8 mouse cellular contexts compared by ENCODE assay signal in genomic region chr9:96438334-96438871, GRCm38 (mm10). TPM values are rescaled to one million over a fixed set of nuclear protein-coding genes. Genes with fewer than 3 reads are reported as not detected.
DNase-seq lines count a peak whose midpoint lies in the region; ATAC-seq and TF ChIP-seq lines count a peak whose summit lies in the region.

No protein-coding gene starts in this region.

- H3K36me3 ChIP-seq in neural tube, embryonic 11.5 days (ENCODE audit: control insufficient read depth, insufficient read depth, low read length), result no peaks in the 10 kb centered on the region
- H3K36me3 ChIP-seq in heart, postnatal 0 days (replicated peaks; ENCODE audit: control insufficient read depth, insufficient read depth, low read length), result no peaks in the 10 kb centered on the region
- no peaks in the 10 kb centered on the region for H3K36me3 ChIP-seq in limb, embryonic 15.5 days
- H3K36me3 ChIP-seq in midbrain, embryonic 15.5 days (replicated peaks), result no peaks in the 10 kb centered on the region

- TF ChIP-seq EP300 in heart, postnatal 0 days (IDR thresholded peaks at IDR 0.05; ENCODE audit: low read depth), result no peak

- TF ChIP-seq CTCF in heart, postnatal 0 days (IDR thresholded peaks at IDR 0.05; ENCODE audit: low read depth), result no peak

- H3K4me2 ChIP-seq in neural tube, embryonic 11.5 days (ENCODE audit: low read depth), result peak overlapping the region; percentile 74
- H3K4me2 ChIP-seq in heart, postnatal 0 days (ENCODE audit: low read depth, low read length), result peak overlapping the region; percentile 86
- H3K4me2 ChIP-seq in limb, embryonic 15.5 days, result peak overlapping the region; percentile 89
- H3K4me2 ChIP-seq in midbrain, embryonic 15.5 days, result peak overlapping the region; percentile 71

- no peaks in the 10 kb centered on the region for H3K27me3 ChIP-seq in neural tube, embryonic 11.5 days (ENCODE audit: control insufficient read depth, insufficient read depth, low read length)
- no peaks in the 10 kb centered on the region for H3K27me3 ChIP-seq in heart, postnatal 0 days (ENCODE audit: control insufficient read depth, insufficient read depth, low read length)
- no peaks in the 10 kb centered on the region for H3K27me3 ChIP-seq in limb, embryonic 15.5 days
- no peaks in the 10 kb centered on the region for H3K27me3 ChIP-seq in midbrain, embryonic 15.5 days (replicated peaks)

- H3K4me3 ChIP-seq in neural tube, embryonic 11.5 days (ENCODE audit: low read depth, low read length), result peak overlapping the region; percentile 32
- H3K4me3 ChIP-seq in heart, postnatal 0 days (ENCODE audit: low read depth, low read length), result peak overlapping the region; percentile 56
- peak overlapping the region; percentile 50 for H3K4me3 ChIP-seq in limb, embryonic 15.5 days
- peak overlapping the region; percentile 38 for H3K4me3 ChIP-seq in midbrain, embryonic 15.5 days

- 4% methylated on average over 8 of the region's 8 CpGs for WGBS in neural tube, embryonic 11.5 days
- 6% methylated on average over 8 of the region's 8 CpGs for WGBS in heart, postnatal 0 days
- WGBS in limb, embryonic 15.5 days, result 1% methylated on average over 8 of the region's 8 CpGs
- WGBS in midbrain, embryonic 15.5 days, result 4% methylated on average over 8 of the region's 8 CpGs

- DNase-seq in neural tube, embryonic 11.5 days (ENCODE audit: low spot score), result no peak
- DNase-seq in neural tube, embryonic 10.5 days (ENCODE audit: extremely low spot score, low spot score), result no peak
- DNase-seq in cerebellum, postnatal 25 days, result peak; percentile 32 to 34
- DNase-seq in heart, postnatal 0 days (ENCODE audit: low spot score), result peak; percentile 40
- peak; percentile 27 to 44 for DNase-seq in thymus, adult 18-20 months
- no peak for DNase-seq in MN1 (ENCODE audit: low spot score)

- peak overlapping the region; percentile 64 for H3K9ac ChIP-seq in neural tube, embryonic 11.5 days (ENCODE audit: low read length)
- peak overlapping the region; percentile 80 for H3K9ac ChIP-seq in heart, postnatal 0 days (replicated peaks; ENCODE audit: low read depth, low read length)
- peak overlapping the region; percentile 50 for H3K9ac ChIP-seq in limb, embryonic 15.5 days
- peak overlapping the region; percentile 53 for H3K9ac ChIP-seq in midbrain, embryonic 15.5 days

- H3K9me3 ChIP-seq in neural tube, embryonic 11.5 days (ENCODE audit: control insufficient read depth, low read length), result no peaks in the 10 kb centered on the region
- H3K9me3 ChIP-seq in heart, postnatal 0 days (replicated peaks; ENCODE audit: control insufficient read depth, low read length), result no peaks in the 10 kb centered on the region
- H3K9me3 ChIP-seq in limb, embryonic 15.5 days, result no peaks in the 10 kb centered on the region
- H3K9me3 ChIP-seq in midbrain, embryonic 15.5 days, result no peaks in the 10 kb centered on the region

- peak; percentile 52; the same call in 1 of the 2 replicates for ATAC-seq in neural tube, embryonic 11.5 days (ENCODE audit: insufficient read depth, low FRiP score, low TSS enrichment)
- peak; percentile 55; the same call in 1 of the 2 replicates for ATAC-seq in heart, postnatal 0 days (ENCODE audit: insufficient read depth, low read depth)
- 0 out of 2 replicates have a peak, but pooled peaks have one; percentile 52 for ATAC-seq in limb, embryonic 15.5 days (ENCODE audit: insufficient number of reproducible peaks, low FRiP score, low TSS enrichment, low read depth)
- ATAC-seq in midbrain, embryonic 15.5 days (replicated peaks), result peak; percentile 40

- peaks cover 8% of the 10 kb centered on the region; the same call in 1 of the 2 replicates for H3K4me1 ChIP-seq in neural tube, embryonic 11.5 days (ENCODE audit: control insufficient read depth, insufficient read depth, low read length)
- peaks cover 31% of the 10 kb centered on the region for H3K4me1 ChIP-seq in heart, postnatal 0 days (ENCODE audit: control insufficient read depth, insufficient read depth)
- H3K4me1 ChIP-seq in limb, embryonic 15.5 days, result peaks cover 30% of the 10 kb centered on the region
- peaks cover 23% of the 10 kb centered on the region for H3K4me1 ChIP-seq in midbrain, embryonic 15.5 days

- 0 out of 2 replicates have a peak overlapping the region, but pooled peaks have one; percentile 0 for H3K27ac ChIP-seq in neural tube, embryonic 11.5 days (ENCODE audit: low read depth, low read length)
- H3K27ac ChIP-seq in heart, postnatal 0 days (ENCODE audit: low read depth), result peak overlapping the region; percentile 91
- H3K27ac ChIP-seq in limb, embryonic 15.5 days, result peak overlapping the region; percentile 82
- peak overlapping the region; percentile 75 for H3K27ac ChIP-seq in midbrain, embryonic 15.5 days

RNA-seq across cellular contexts. Expression of gene Rnf7, which starts 40.1 kb away (rescaled TPM):
- polyA plus RNA-seq in neural tube, embryonic 11.5 days (2014; fragmentation: Nextera tagmentation; extraction: Ambion mirVana), result 265 and 278 TPM in 2 replicates
- 501 and 762 TPM in 2 replicates for total RNA-seq in heart, postnatal 0 days (2014; rRNA removed; ENCODE audit: low replicate concordance)
- polyA plus RNA-seq in heart, postnatal 0 days (2015; fragmentation: Nextera tagmentation; extraction: Ambion mirVana), result 196 and 199 TPM in 2 replicates
- polyA plus RNA-seq in limb, embryonic 15.5 days (2015; fragmentation: Nextera tagmentation; extraction: Ambion mirVana), result 187 and 196 TPM in 2 replicates
- 196 and 201 TPM in 2 replicates for polyA plus RNA-seq in midbrain, embryonic 15.5 days (2015; fragmentation: Nextera tagmentation; extraction: Ambion mirVana)

Comparison
In these comparisons a context has a peak if more than half of its experiments do, and no peak if none do; other contexts are left out.
1. DNase-seq: peak in cerebellum, postnatal 25 days (2 of 2), heart, postnatal 0 days (single experiment) and thymus, adult 18-20 months (2 of 2); none in neural tube, embryonic 11.5 days (single experiment), neural tube, embryonic 10.5 days (single experiment) and MN1 (single experiment).
2. H3K27ac ChIP-seq: peak in every context shown above with its lines; median percentile 91 in heart, postnatal 0 days; 82 in limb, embryonic 15.5 days; 75 in midbrain, embryonic 15.5 days; 0 in neural tube, embryonic 11.5 days.
3. Peak in every context shown above with its lines, with median percentiles within 50 percentile points of each other: ATAC-seq, H3K4me2 ChIP-seq, H3K4me3 ChIP-seq and H3K9ac ChIP-seq.